Mouse (Mus musculus) limb, embryonic 10.5 days (tissue): Measurements from ENCODE around the gene Cpxcr1. TPM values are rescaled to one million over a fixed set of nuclear protein-coding genes. Genes with fewer than 3 reads are reported as not detected.

Experiments used
- DNase-seq: peaks from one replicate; pipeline ENCODE4 v3.0.0-alpha.2; 2017; ENCODE audit warnings: low spot score
- H3K27ac ChIP-seq: fragments of 300-500 bp; sonication (generic); 2 replicates; pipeline ENCODE4 v1.5.1; 2016; ENCODE audit warnings: mild to moderate bottlenecking
- H3K27me3 ChIP-seq: fragments of 300-500 bp; sonication (generic); 2 replicates; pipeline ENCODE4 v1.6.1; 2016; ENCODE audit warnings: low read depth, mild to moderate bottlenecking; ENCODE audit not compliant: poor library complexity, severe bottlenecking
- H3K36me3 ChIP-seq: fragments of 300-500 bp; sonication (generic); 2 replicates; pipeline ENCODE4 v1.6.1; 2016; ENCODE audit warnings: mild to moderate bottlenecking, moderate library complexity
- H3K4me1 ChIP-seq: fragments of 300-500 bp; sonication (generic); 2 replicates; pipeline ENCODE4 v1.6.1; 2016
- H3K4me3 ChIP-seq: fragments of 300-500 bp; sonication (generic); 2 replicates; pipeline ENCODE4 v1.5.1; 2016; ENCODE audit warnings: mild to moderate bottlenecking, moderate library complexity
- H3K9me3 ChIP-seq: fragments of 300-500 bp; sonication (generic); replicated peaks from 2 replicates; pipeline ENCODE4 v1.6.1; 2016; ENCODE audit warnings: mild to moderate bottlenecking
- polyA plus RNA-seq: library from polyadenylated mRNA; unstranded; fragments of >200 nt; fragmentation: Nextera tagmentation; extraction: Ambion mirVana; gene quantifications from 2 replicates; pipeline ENCODE4 v1.2.1, GENCODE M21; 2016

Gene Cpxcr1
- polyA plus RNA-seq: not detected in 2 replicates

DNA sequence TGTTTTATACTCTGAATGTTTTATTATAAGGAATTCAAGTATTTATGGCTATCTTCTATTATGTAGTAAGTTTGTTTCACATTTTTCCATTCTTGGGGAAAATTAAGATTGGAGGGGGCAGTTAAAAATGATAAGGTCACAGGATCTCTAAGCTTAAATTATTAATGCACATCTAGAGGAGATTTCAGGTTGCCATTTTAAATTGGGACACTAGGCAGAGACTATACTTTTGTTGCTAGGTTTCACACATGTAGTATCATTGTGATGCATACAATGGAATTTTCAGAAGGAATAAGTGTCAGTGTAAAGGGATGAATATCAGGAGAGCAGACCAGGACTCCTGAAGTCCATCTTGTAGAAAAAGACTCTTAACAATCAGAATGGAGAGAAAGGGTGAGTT is at the start of gene Cpxcr1:
Cpxcr1 (plus strand) TSS at position 301 of the 400 bp plus-strand sequence.
- Histone ChIP-seq H3K4me3 (no peak within 1 kb of the TSS), H3K4me1 (no peaks in the 10 kb centered on the region), H3K27ac (no peak within 1 kb of the TSS), H3K36me3 (no peaks in the 10 kb centered on the region), H3K27me3 (no peaks in the 10 kb centered on the region), H3K9me3 (no peaks in the 10 kb centered on the region)
- DNase-seq: no peak

Other genes starting within 250 kb of the Cpxcr1 start
- gene H2afb2, start 232.2 kb downstream of the Cpxcr1 start, polyA plus RNA-seq: not detected in 2 replicates